Mouse (Mus musculus): Measurements from ENCODE around the gene Rev1. TPM values are rescaled to one million over a fixed set of nuclear protein-coding genes. Genes with fewer than 3 reads are reported as not detected.
A peak's percentile ranks its signal among the peaks of the same experiment; 100 is the strongest.

The Rev1 gene
- polyA plus RNA-seq, 1 experiment from 2014 or later, result 19.0 TPM

- Histone ChIP-seq H3K4me3 (replicated peaks) (no peak overlapping the region), H3K9ac (no peak overlapping the region), H3K36me3 (peaks cover 30% of the 10 kb centered on the region), H3K4me2 (replicated peaks) (no peak overlapping the region), H3K27me3 (replicated peaks) (no peaks in the 10 kb centered on the region), H3K27ac (no peak overlapping the region), H3K4me1 (replicated peaks) (no peaks in the 10 kb centered on the region), H3K9me3 (no peaks in the 10 kb centered on the region)
- 71% methylated on average over 6 of the region's 6 CpGs for WGBS
- no peak for ATAC-seq
These were observed 71.2 kb downstream of the Rev1 start for GRCm38 (mm10) chr1:38058417-38058816.

GRCm38 (mm10) chr1:38055176-38055575 is 74.4 kb downstream of the Rev1 start:
- Histone ChIP-seq H3K27me3 (replicated peaks) (no peaks in the 10 kb centered on the region), H3K4me1 (replicated peaks) (no peaks in the 10 kb centered on the region), H3K4me2 (replicated peaks) (no peak overlapping the region), H3K9ac (no peak overlapping the region), H3K27ac (no peak overlapping the region), H3K9me3 (no peaks in the 10 kb centered on the region), H3K4me3 (replicated peaks) (no peak overlapping the region), H3K36me3 (peaks cover 32% of the 10 kb centered on the region)
- ATAC-seq, result no peak
- 75% methylated on average over 5 of the region's 5 CpGs for WGBS

- Histone ChIP-seq H3K27ac (no peak overlapping the region), H3K9me3 (no peaks in the 10 kb centered on the region), H3K36me3 (peaks cover 42% of the 10 kb centered on the region), H3K4me2 (replicated peaks) (no peak overlapping the region), H3K27me3 (replicated peaks) (no peaks in the 10 kb centered on the region), H3K4me1 (replicated peaks) (no peaks in the 10 kb centered on the region), H3K4me3 (replicated peaks) (no peak overlapping the region), H3K9ac (no peak overlapping the region)
- 55% methylated on average over 4 of the region's 4 CpGs for WGBS
- ATAC-seq, result no peak
These were observed 80.0 kb downstream of the Rev1 start for GRCm38 (mm10) chr1:38049562-38049961.

- Histone ChIP-seq H3K27me3 (replicated peaks) (no peaks in the 10 kb centered on the region), H3K9me3 (no peaks in the 10 kb centered on the region), H3K27ac (no peak overlapping the region), H3K9ac (no peak overlapping the region), H3K4me1 (replicated peaks) (no peaks in the 10 kb centered on the region), H3K4me3 (replicated peaks) (no peak overlapping the region), H3K4me2 (replicated peaks) (no peak overlapping the region), H3K36me3 (peaks cover 33% of the 10 kb centered on the region)
- WGBS, result 87% methylated on average over 3 of the region's 3 CpGs
- no peak for ATAC-seq
These were observed 81.5 kb downstream of the Rev1 start for GRCm38 (mm10) chr1:38048121-38048520.

- H3K36me3 ChIP-seq, result peaks cover 30% of the 10 kb centered on the region
These were observed 90.7 kb downstream of the Rev1 start for GRCm38 (mm10) chr1:38038898-38039297.

GRCm38 (mm10) chr1:38037375-38037774 is 92.2 kb downstream of the Rev1 start:
- Histone ChIP-seq H3K9me3 (no peaks in the 10 kb centered on the region), H3K27me3 (replicated peaks) (no peaks in the 10 kb centered on the region), H3K9ac (no peak overlapping the region), H3K4me1 (replicated peaks) (no peaks in the 10 kb centered on the region), H3K4me3 (replicated peaks) (no peak overlapping the region), H3K36me3 (peaks cover 35% of the 10 kb centered on the region), H3K27ac (no peak overlapping the region), H3K4me2 (replicated peaks) (no peak overlapping the region)
- no peak for ATAC-seq
- 91% methylated on average over 5 of the region's 5 CpGs for WGBS

More at GRCm38 (mm10) chr1:38038898-38039297, 90.7 kb downstream of the Rev1 start:
- WGBS, result 86% methylated on average over 2 of the region's 2 CpGs
- Histone ChIP-seq H3K4me3 (replicated peaks) (no peak overlapping the region), H3K9ac (no peak overlapping the region), H3K4me2 (replicated peaks) (no peak overlapping the region), H3K9me3 (no peaks in the 10 kb centered on the region), H3K27ac (no peak overlapping the region), H3K4me1 (replicated peaks) (no peaks in the 10 kb centered on the region), H3K27me3 (replicated peaks) (no peaks in the 10 kb centered on the region)
- no peak for ATAC-seq

GRCm38 (mm10) chr1:38035521-38035920 is 94.1 kb downstream of the Rev1 start:
- Histone ChIP-seq H3K4me1 (replicated peaks) (no peaks in the 10 kb centered on the region), H3K9me3 (no peaks in the 10 kb centered on the region), H3K4me3 (replicated peaks) (no peak overlapping the region), H3K36me3 (peaks cover 29% of the 10 kb centered on the region), H3K9ac (no peak overlapping the region), H3K27me3 (replicated peaks) (no peaks in the 10 kb centered on the region), H3K27ac (no peak overlapping the region), H3K4me2 (replicated peaks) (no peak overlapping the region)
- 87% methylated on average over 4 of the region's 4 CpGs for WGBS
- no peak for ATAC-seq

GRCm38 (mm10) chr1:38031391-38031790 is 98.2 kb downstream of the Rev1 start:
- no peak overlapping the region for H3K27ac ChIP-seq
- no peaks in the 10 kb centered on the region for H3K4me1 ChIP-seq (replicated peaks)
- WGBS, result 90% methylated on average over 5 of the region's 5 CpGs
- H3K27me3 ChIP-seq (replicated peaks), result no peaks in the 10 kb centered on the region
- H3K9ac ChIP-seq, result no peak overlapping the region
- no peak for ATAC-seq
- H3K36me3 ChIP-seq, result peaks cover 16% of the 10 kb centered on the region
- H3K4me2 ChIP-seq (replicated peaks), result no peak overlapping the region
- no peak overlapping the region for H3K4me3 ChIP-seq (replicated peaks)
- H3K9me3 ChIP-seq, result no peaks in the 10 kb centered on the region

GRCm38 (mm10) chr1:38027301-38027700 is 102.3 kb downstream of the Rev1 start:
- Histone ChIP-seq H3K9ac (no peak overlapping the region), H3K27ac (no peak overlapping the region), H3K9me3 (no peaks in the 10 kb centered on the region), H3K4me1 (replicated peaks) (no peaks in the 10 kb centered on the region), H3K4me3 (replicated peaks) (no peak overlapping the region), H3K27me3 (replicated peaks) (no peaks in the 10 kb centered on the region), H3K36me3 (no peaks in the 10 kb centered on the region), H3K4me2 (replicated peaks) (no peak overlapping the region)
- 88% methylated on average over 7 of the region's 7 CpGs for WGBS
- ATAC-seq, result no peak

- Histone ChIP-seq H3K4me3 (replicated peaks) (no peak overlapping the region), H3K36me3 (0 out of 2 replicates have a peak, but pooled peaks cover 9% of the 10 kb centered on the region), H3K9me3 (no peaks in the 10 kb centered on the region), H3K4me1 (replicated peaks) (no peaks in the 10 kb centered on the region), H3K27ac (no peak overlapping the region), H3K9ac (no peak overlapping the region), H3K27me3 (replicated peaks) (no peaks in the 10 kb centered on the region), H3K4me2 (replicated peaks) (no peak overlapping the region)
- WGBS, result 95% methylated on average over 2 of the region's 2 CpGs
- no peak for ATAC-seq
These were observed 114.9 kb downstream of the Rev1 start for GRCm38 (mm10) chr1:38014551-38015203.

- H3K27ac ChIP-seq, result no peak overlapping the region
- no peak overlapping the region for H3K4me2 ChIP-seq (replicated peaks)
- H3K27me3 ChIP-seq (replicated peaks), result no peaks in the 10 kb centered on the region
- H3K4me3 ChIP-seq (replicated peaks), result no peak overlapping the region
- no peak for ATAC-seq
- H3K9ac ChIP-seq, result no peak overlapping the region
- H3K4me1 ChIP-seq (replicated peaks), result no peaks in the 10 kb centered on the region
- no peaks in the 10 kb centered on the region for H3K36me3 ChIP-seq
- no peaks in the 10 kb centered on the region for H3K9me3 ChIP-seq
These were observed 117.1 kb downstream of the Rev1 start for GRCm38 (mm10) chr1:38012509-38012908.

GRCm38 (mm10) chr1:38012104-38012503 is 117.5 kb downstream of the Rev1 start:
- no peak overlapping the region for H3K9ac ChIP-seq
- no peaks in the 10 kb centered on the region for H3K36me3 ChIP-seq
- no peak for ATAC-seq
- H3K9me3 ChIP-seq, result no peaks in the 10 kb centered on the region
- no peaks in the 10 kb centered on the region for H3K27me3 ChIP-seq (replicated peaks)
- H3K4me2 ChIP-seq (replicated peaks), result no peak overlapping the region
- no peak overlapping the region for H3K4me3 ChIP-seq (replicated peaks)
- no peaks in the 10 kb centered on the region for H3K4me1 ChIP-seq (replicated peaks)
- WGBS, result 79% methylated on average over 3 of the region's 3 CpGs
- no peak overlapping the region for H3K27ac ChIP-seq

GRCm38 (mm10) chr1:38011647-38012046 is 118.0 kb downstream of the Rev1 start:
- no peaks in the 10 kb centered on the region for H3K4me1 ChIP-seq (replicated peaks)
- WGBS, result 86% methylated on average over 6 of the region's 6 CpGs
- peak; percentile 47; the same call in 1 of the 2 replicates for ATAC-seq
- no peak overlapping the region for H3K4me3 ChIP-seq (replicated peaks)
- H3K27me3 ChIP-seq (replicated peaks), result no peaks in the 10 kb centered on the region
- no peak overlapping the region for H3K9ac ChIP-seq
- H3K4me2 ChIP-seq (replicated peaks), result no peak overlapping the region
- no peaks in the 10 kb centered on the region for H3K9me3 ChIP-seq
- H3K27ac ChIP-seq, result no peak overlapping the region
- H3K36me3 ChIP-seq, result no peaks in the 10 kb centered on the region
